Mouse (Mus musculus) layer of hippocampus, postnatal 14 days (tissue): Measurements from ENCODE around the gene Grin2d. TPM values are rescaled to one million over a fixed set of nuclear protein-coding genes. Genes with fewer than 3 reads are reported as not detected.

Experiments used
- DNase-seq, 2 experiments: peaks; one replicate each; pipeline ENCODE4 v3.0.0; 2021 to 2022; ENCODE audit warnings: low spot score in 2 of 2, mixed read lengths in 1 of 2
- total RNA-seq, 2 experiments: library from RNA; stranded (reverse); gene quantifications; 2 replicates each; pipeline ENCODE4 v1.2.3; 2021

Gene Grin2d
- total RNA-seq, 2 experiments from 2014 or later, result 19.7 to 20.4 TPM

DNA sequence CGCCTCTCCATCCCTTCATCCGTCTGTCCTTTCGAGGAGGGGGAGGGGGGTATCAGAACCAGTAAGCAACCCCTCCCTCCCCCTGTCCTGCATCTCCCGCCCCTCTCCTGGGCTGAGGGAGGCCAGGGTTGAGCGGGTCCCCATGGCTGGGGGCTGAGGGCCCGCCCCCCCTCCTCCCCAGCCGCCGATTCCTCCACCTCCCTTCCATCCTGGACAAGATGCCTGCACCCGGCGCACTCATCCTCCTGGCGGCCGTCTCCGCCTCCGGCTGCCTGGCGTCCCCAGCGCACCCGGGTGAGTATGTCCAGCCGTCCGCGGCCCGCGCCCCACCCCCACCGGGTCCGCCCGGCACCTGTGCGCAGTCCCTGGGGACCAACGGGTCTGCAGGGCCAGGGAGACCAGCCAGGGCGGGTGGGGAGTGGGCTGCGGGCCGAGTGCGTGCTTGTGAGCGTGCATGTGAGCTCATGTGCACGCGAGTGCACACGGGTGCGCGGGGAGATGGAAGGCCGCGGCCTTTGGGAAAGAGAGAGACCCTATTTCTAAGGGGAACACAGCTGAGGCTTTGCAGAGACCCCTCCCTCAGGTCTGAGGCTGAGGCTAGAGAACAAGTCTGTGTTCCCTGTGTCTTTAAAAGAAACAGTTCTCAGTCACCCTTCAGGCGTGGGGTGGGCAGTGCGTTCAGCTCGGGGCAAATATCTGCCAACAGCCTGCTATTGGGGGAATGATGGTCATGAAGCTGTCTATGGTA is 92.6 kb downstream of the Grin2d start:
- DNase-seq, result no peak

- peak; percentile 90 to 97 for DNase-seq
These were observed 93.4 kb downstream of the Grin2d start, which contains the start of gene Sult2b1 for GRCm38 (mm10) chr7:45784524-45785372. TSS of gene Sult2b1 (minus strand) at chr7:45784669.

DNA sequence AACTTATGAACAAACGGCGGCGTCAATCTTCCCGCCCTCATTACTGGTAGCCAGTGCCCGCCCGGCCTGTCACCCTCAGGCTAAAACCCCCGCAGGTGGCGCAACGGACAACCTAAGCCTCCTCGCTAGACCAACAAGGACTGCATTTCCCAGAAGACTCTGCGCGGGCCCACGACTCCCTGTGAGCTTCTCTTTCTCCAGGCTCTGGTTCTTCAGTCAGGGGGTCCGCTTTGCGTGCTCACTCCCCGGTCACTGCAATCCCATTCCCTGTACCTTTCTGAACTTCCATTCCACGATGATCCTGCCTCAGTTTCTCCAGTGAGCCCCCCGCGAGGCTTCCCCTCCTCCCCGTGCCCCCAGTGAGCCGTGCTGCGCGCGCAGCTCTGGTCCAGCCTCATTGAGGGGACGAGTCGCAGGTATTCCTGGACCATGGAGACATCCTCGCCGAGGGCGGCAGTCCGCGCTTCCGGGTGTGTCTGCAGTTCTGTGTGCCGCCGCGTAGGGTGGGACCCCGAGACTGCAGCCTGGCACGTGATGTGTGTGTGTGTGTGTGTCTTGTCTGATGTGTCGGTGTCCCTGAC is 94.6 kb downstream of the Grin2d start, which contains the start of gene Lmtk3:
Gene Lmtk3, plus strand, starts transcription at position 228 of the 581 bp plus-strand sequence.
- DNase-seq, result peak; percentile 80

GRCm38 (mm10) chr7:45782271-45782670 is 95.9 kb downstream of the Grin2d start:
- DNase-seq, result no peak

Other genes starting within 250 kb of the Grin2d start
- 1 to 10 TPM; 1.7 to 1.8 TPM for gene Mamstr, start 238.4 kb downstream of the Grin2d start, total RNA-seq
- gene Fut2, start 212.0 kb downstream of the Grin2d start, total RNA-seq, result under 1 TPM; 0.30 to 0.67 TPM
- gene Ntn5, start 194.4 kb downstream of the Grin2d start, total RNA-seq, result under 1 TPM; 0.67 to 0.94 TPM
- gene Sec1, start 184.0 kb downstream of the Grin2d start, total RNA-seq, result under 1 TPM; 0.24 to 0.41 TPM
- gene Car11, start 178.5 kb downstream of the Grin2d start, total RNA-seq, result 100 to 1,000 TPM; 110 to 123 TPM
- gene Dbp, start 173.3 kb downstream of the Grin2d start, total RNA-seq, result 10 to 100 TPM; 49.7 to 59.1 TPM
- gene Rpl18, start 162.9 kb downstream of the Grin2d start, total RNA-seq, result 100 to 1,000 TPM; 423 to 452 TPM
- 10 to 100 TPM; 30.5 to 31.4 TPM for gene Sphk2, start 160.4 kb downstream of the Grin2d start, total RNA-seq
- gene Fam83e, start 157.2 kb downstream of the Grin2d start, total RNA-seq, result under 1 TPM; 0.48 to 0.60 TPM
- not detected for gene Spaca4, start 152.6 kb downstream of the Grin2d start, total RNA-seq
- gene Lmtk3, start 94.6 kb downstream of the Grin2d start, total RNA-seq, result 100 to 1,000 TPM; 290 to 306 TPM
- gene Sult2b1, start 93.7 kb downstream of the Grin2d start, total RNA-seq, result 10 to 100 TPM in 1 of 2 experiments, 1 to 10 TPM in 1; 8.7 to 12.0 TPM
- gene Cyth2, start 63.8 kb downstream of the Grin2d start, total RNA-seq, result 100 to 1,000 TPM; 174 to 179 TPM
- gene Kcnj14, start 53.6 kb downstream of the Grin2d start, total RNA-seq, result 1 to 10 TPM; 1.6 to 2.1 TPM
- 10 to 100 TPM; 21.2 to 21.9 TPM for gene Grwd1, start 47.4 kb downstream of the Grin2d start, total RNA-seq
- gene Kdelr1, start 5.6 kb downstream of the Grin2d start, total RNA-seq, result 10 to 100 TPM; 87.5 to 91.6 TPM
- gene Syngr4, start 18.3 kb upstream of the Grin2d start, total RNA-seq, result not detected
- 10 to 100 TPM; 20.8 to 25.6 TPM for gene Tmem143, start 18.6 kb upstream of the Grin2d start, total RNA-seq
- gene Emp3, start 43.0 kb upstream of the Grin2d start, total RNA-seq, result 1 to 10 TPM; 1.8 to 2.6 TPM
- gene Ccdc114, start 45.7 kb upstream of the Grin2d start, total RNA-seq, result 1 to 10 TPM; 2.1 to 6.2 TPM
- gene Abcc6, start 151.9 kb upstream of the Grin2d start, total RNA-seq, result 1 to 10 TPM; 4.3 to 5.9 TPM
- 100 to 1,000 TPM; 113 to 118 TPM for gene Nomo1, start 155.3 kb upstream of the Grin2d start, total RNA-seq
- 10 to 100 TPM; 19.4 to 21.3 TPM for gene Kcnj11, start 222.4 kb upstream of the Grin2d start, total RNA-seq